Mouse (Mus musculus) G1E (cell line): Measurements from ENCODE around the gene Med15. TPM values are rescaled to one million over a fixed set of nuclear protein-coding genes. Genes with fewer than 3 reads are reported as not detected.

ENCODE experiments used
- ATAC-seq: 2 replicates; pipeline ENCODE4 v1.8.0; 2016; ENCODE audit warnings: mild to moderate bottlenecking; ENCODE audit not compliant: insufficient number of reproducible peaks, poor library complexity, low FRiP score, severe bottlenecking; ENCODE audit errors: extremely low read depth
- DNase-seq: peaks from one replicate; pipeline ENCODE4 v3.0.0; 2012; ENCODE audit warnings: low spot score
- H3K27me3 ChIP-seq: 2 replicates; pipeline ENCODE4 v1.6.1; 2012; ENCODE audit warnings: mild to moderate bottlenecking, low read length, inconsistent platforms; ENCODE audit not compliant: insufficient read depth
- H3K36me3 ChIP-seq: replicated peaks from 2 replicates; pipeline ENCODE3; 2012; ENCODE audit warnings: mild to moderate bottlenecking, inconsistent platforms
- H3K4me1 ChIP-seq: 2 replicates; pipeline ENCODE4 v1.6.1; 2012; ENCODE audit warnings: low read depth, low read length, inconsistent platforms, mixed read lengths; ENCODE audit not compliant: insufficient read depth
- H3K4me3 ChIP-seq: 2 replicates; pipeline ENCODE4 v1.5.1; 2012; ENCODE audit warnings: low read depth, mild to moderate bottlenecking, inconsistent platforms, low read length, moderate library complexity, mixed read lengths
- H3K9me3 ChIP-seq: replicated peaks from 2 replicates; pipeline ENCODE4 v1.6.1; 2012; ENCODE audit warnings: inconsistent platforms
- CTCF ChIP-seq: IDR thresholded peaks from 2 replicates; pipeline ENCODE4 v1.5.1; 2012; ENCODE audit warnings: low read depth, low read length, inconsistent platforms, mixed read lengths
- GATA1 ChIP-seq: IDR thresholded peaks from 2 replicates; pipeline ENCODE4 v1.6.1; 2012; ENCODE audit warnings: borderline replicate concordance, low read length, inconsistent platforms, mixed read lengths
- GATA2 ChIP-seq: IDR thresholded peaks from 2 replicates; pipeline ENCODE4 v1.6.1; 2012; ENCODE audit warnings: low read depth, low read length, inconsistent platforms, borderline replicate concordance
- POLR2AphosphoS5 ChIP-seq: IDR thresholded peaks from 2 replicates; pipeline ENCODE4 v1.6.1; 2012; ENCODE audit warnings: low read depth, low read length, inconsistent platforms; ENCODE audit not compliant: insufficient replicate concordance
- TAL1 ChIP-seq: conservative IDR thresholded peaks from 2 replicates; pipeline ENCODE4 v1.6.1; 2012; ENCODE audit warnings: low read depth, low read length, inconsistent platforms, mixed read lengths
- polyA plus RNA-seq: library from polyadenylated mRNA; stranded (reverse); fragments of >175 nt; gene quantifications from 2 replicates; pipeline ENCODE4 v1.2.3, GENCODE M21; 2012
- total RNA-seq, 2 experiments: library from RNA; stranded (forward) in 1 of 2; stranded (reverse) in 1 of 2; fragments of 200-1000 nt in 1 of 2; fragments of >200 nt in 1 of 2; fragmentation: Nextera tagmentation in 1 of 2; gene quantifications; 2 replicates each; pipeline ENCODE4 v1.2.3; 2014 to 2017

The Med15 gene
- total and polyA plus RNA-seq, 3 experiments = 23.4 to 221 (median 80.8) TPM

- no peaks in the 10 kb centered on the region for H3K9me3 ChIP-seq
- H3K4me3 ChIP-seq = peak overlapping the region; percentile 78
- TF ChIP-seq GATA2 (no peak), POLR2AphosphoS5 (no peak), TAL1 (no peak), GATA1 (no peak), CTCF (no peak)
- ATAC-seq (peak; percentile 64), DNase-seq (peak; percentile 86)
- no peaks in the 10 kb centered on the region for H3K27me3 ChIP-seq
- H3K4me1 ChIP-seq = peaks cover 30% of the 10 kb centered on the region
- H3K36me3 ChIP-seq = peaks cover 23% of the 10 kb centered on the region
Measured at GRCm38 (mm10) chr16:17722461-17723324, 10.0 kb downstream of the Med15 start.

GRCm38 (mm10) chr16:17721822-17722460 lies 10.8 kb downstream of the Med15 start:
- H3K4me1 ChIP-seq = peaks cover 29% of the 10 kb centered on the region
- ATAC-seq (no peak), DNase-seq (no peak)

GRCm38 (mm10) chr16:17721114-17721808 lies 11.4 kb downstream of the Med15 start:
- DNase-seq (no peak), ATAC-seq (no peak)

More at GRCm38 (mm10) chr16:17721822-17722460, 10.8 kb downstream of the Med15 start:
- TF ChIP-seq POLR2AphosphoS5 (no peak), CTCF (no peak), TAL1 (no peak), GATA1 (no peak), GATA2 (no peak)
- peak overlapping the region; percentile 78 for H3K4me3 ChIP-seq
- peaks cover 30% of the 10 kb centered on the region for H3K36me3 ChIP-seq
- H3K27me3 ChIP-seq = no peaks in the 10 kb centered on the region
- no peaks in the 10 kb centered on the region for H3K9me3 ChIP-seq

GRCm38 (mm10) chr16:17717791-17718190 lies 14.9 kb downstream of the Med15 start:
- Histone ChIP-seq H3K27me3 (no peaks in the 10 kb centered on the region), H3K36me3 (peaks cover 59% of the 10 kb centered on the region), H3K9me3 (no peaks in the 10 kb centered on the region), H3K4me3 (no peak overlapping the region), H3K4me1 (peaks cover 20% of the 10 kb centered on the region)
- DNase-seq (no peak), ATAC-seq (no peak)
- TF ChIP-seq TAL1 = no peak
- TF ChIP-seq GATA1 = no peak
- no peak for TF ChIP-seq GATA2
- TF ChIP-seq CTCF = no peak
- no peak for TF ChIP-seq POLR2AphosphoS5

More at GRCm38 (mm10) chr16:17721114-17721808, 11.4 kb downstream of the Med15 start:
- Histone ChIP-seq H3K9me3 (no peaks in the 10 kb centered on the region), H3K27me3 (no peaks in the 10 kb centered on the region), H3K36me3 (peaks cover 36% of the 10 kb centered on the region), H3K4me3 (peak overlapping the region; percentile 78), H3K4me1 (peaks cover 22% of the 10 kb centered on the region)
- TF ChIP-seq CTCF (no peak), GATA2 (no peak), GATA1 (no peak), TAL1 (no peak), POLR2AphosphoS5 (no peak)

GRCm38 (mm10) chr16:17707541-17707940 lies 25.1 kb downstream of the Med15 start:
- ATAC-seq = no peak
- no peaks in the 10 kb centered on the region for H3K9me3 ChIP-seq
- H3K4me3 ChIP-seq = no peak overlapping the region
- H3K27me3 ChIP-seq = no peaks in the 10 kb centered on the region
- DNase-seq = no peak
- TF ChIP-seq GATA2 (no peak), TAL1 (no peak), POLR2AphosphoS5 (no peak), GATA1 (no peak), CTCF (no peak)
- H3K36me3 ChIP-seq = peaks cover 66% of the 10 kb centered on the region
- H3K4me1 ChIP-seq = no peaks in the 10 kb centered on the region; the same call in 1 of the 2 replicates
